Mouse (Mus musculus) CH12.LX (cell line): Measurements from ENCODE around the gene Kctd19. TPM values are rescaled to one million over a fixed set of nuclear protein-coding genes. Genes with fewer than 3 reads are reported as not detected.
A peak's percentile ranks its signal among the peaks of the same experiment; 100 is the strongest.

Experiments
- DNase-seq: peaks from one replicate; pipeline ENCODE4 v3.0.0-alpha.2; 2013; ENCODE audit errors: extremely low read depth
- H3K27ac ChIP-seq: 2 replicates; pipeline ENCODE4 v1.5.1; 2012; ENCODE audit warnings: low read depth, mild to moderate bottlenecking, control low read depth, moderate library complexity; ENCODE audit not compliant: insufficient read depth
- H3K27me3 ChIP-seq: replicated peaks from 2 replicates; pipeline ENCODE3; 2012; ENCODE audit warnings: inconsistent platforms
- H3K36me3 ChIP-seq, 2 experiments: replicated peaks in 1 of 2; 2 replicates each; pipeline versions ENCODE3 to v1.6.1; 2012; ENCODE audit warnings: inconsistent platforms in 1 of 2, low read length in 1 of 2, mild to moderate bottlenecking in 1 of 2, mixed read lengths in 1 of 2, moderate library complexity in 1 of 2; ENCODE audit not compliant: control insufficient read depth in 1 of 2, insufficient read depth in 1 of 2
- H3K4me1 ChIP-seq, 2 experiments: 2 replicates each; pipeline ENCODE4 v1.6.1; 2012; ENCODE audit warnings: inconsistent platforms in 1 of 2, moderate library complexity in 1 of 2; ENCODE audit not compliant: insufficient read depth in 2 of 2, control insufficient read depth in 1 of 2
- H3K4me2 ChIP-seq: 2 replicates; pipeline ENCODE4 v1.6.1; 2012; ENCODE audit warnings: low read depth, mild to moderate bottlenecking, control low read depth; ENCODE audit not compliant: poor library complexity, insufficient read depth, severe bottlenecking
- H3K4me3 ChIP-seq, 3 experiments: fragments of 150-350 bp in 1 of 3; sonication (generic) in 1 of 3; replicated peaks in 1 of 3; 2 replicates each; pipeline versions ENCODE3 to v1.5.1; 2011 to 2012; ENCODE audit warnings: low read depth in 2 of 3, low read length in 2 of 3, mild to moderate bottlenecking in 2 of 3, moderate library complexity in 2 of 3, control low read depth in 1 of 3, improper control_type of control experiment in 1 of 3, inconsistent platforms in 1 of 3, mixed read lengths in 1 of 3; ENCODE audit not compliant: poor library complexity in 1 of 3
- H3K79me2 ChIP-seq: replicated peaks from 2 replicates; pipeline ENCODE4 v1.6.1; 2012; ENCODE audit warnings: mild to moderate bottlenecking, moderate library complexity; ENCODE audit not compliant: control insufficient read depth, poor library complexity, insufficient read depth, severe bottlenecking; ENCODE audit errors: extremely low read depth
- H3K9ac ChIP-seq: 2 replicates; pipeline ENCODE4 v1.6.1; 2012; ENCODE audit warnings: low read depth, mild to moderate bottlenecking, control low read depth, moderate library complexity; ENCODE audit not compliant: insufficient read depth
- H3K9me3 ChIP-seq: replicated peaks from 2 replicates; pipeline ENCODE3; 2012; ENCODE audit warnings: low read length, inconsistent platforms, mixed read lengths
- BHLHE40 ChIP-seq: IDR thresholded peaks from 2 replicates; pipeline ENCODE4 v1.6.1; 2011; ENCODE audit warnings: mild to moderate bottlenecking, low read depth, low read length, improper control_type of control experiment
- CHD1 ChIP-seq: IDR thresholded peaks from 2 replicates; pipeline ENCODE4 v1.6.1; 2012; ENCODE audit warnings: low read depth, low read length, improper control_type of control experiment, inconsistent platforms
- CTCF ChIP-seq, 2 experiments: IDR thresholded peaks in 1 of 2; conservative IDR thresholded peaks in 1 of 2; 2 replicates each; pipeline ENCODE4 v1.5.1; 2011 to 2012; ENCODE audit warnings: low read depth in 2 of 2, low read length in 2 of 2, improper control_type of control experiment in 1 of 2, inconsistent platforms in 1 of 2, mild to moderate bottlenecking in 1 of 2, moderate library complexity in 1 of 2
- E2F4 ChIP-seq: IDR thresholded peaks from 2 replicates; pipeline ENCODE4 v1.6.1; 2011; ENCODE audit warnings: low read depth, low read length, improper control_type of control experiment; ENCODE audit not compliant: insufficient replicate concordance
- EP300 ChIP-seq: IDR thresholded peaks from 2 replicates; pipeline ENCODE4 v1.6.1; 2011; ENCODE audit warnings: low read length, improper control_type of control experiment
- HCFC1 ChIP-seq: IDR thresholded peaks from 2 replicates; pipeline ENCODE4 v1.6.1; 2012; ENCODE audit warnings: low read depth, mild to moderate bottlenecking, inconsistent platforms, low read length, improper control_type of control experiment
- JUN ChIP-seq: IDR thresholded peaks from 2 replicates; pipeline ENCODE4 v1.6.1; 2011; ENCODE audit warnings: low read depth, mild to moderate bottlenecking, low read length, improper control_type of control experiment, moderate library complexity; ENCODE audit not compliant: insufficient read depth
- MXI1 ChIP-seq: IDR thresholded peaks from 2 replicates; pipeline ENCODE4 v1.6.1; 2011; ENCODE audit warnings: mild to moderate bottlenecking, low read depth, low read length, improper control_type of control experiment
- PAX5 ChIP-seq: IDR thresholded peaks from 2 replicates; pipeline ENCODE4 v1.6.1; 2012; ENCODE audit warnings: low read length, inconsistent platforms, mixed read lengths
- RAD21 ChIP-seq: IDR thresholded peaks from 2 replicates; pipeline ENCODE4 v1.6.1; 2011; ENCODE audit warnings: low read depth, mild to moderate bottlenecking, low read length, improper control_type of control experiment, moderate library complexity
- SIN3A ChIP-seq: IDR thresholded peaks from 2 replicates; pipeline ENCODE4 v1.6.1; 2012; ENCODE audit warnings: low read length, improper control_type of control experiment, inconsistent platforms
- SMC3 ChIP-seq: IDR thresholded peaks from 2 replicates; pipeline ENCODE4 v1.6.1; 2011; ENCODE audit warnings: low read depth, low read length, improper control_type of control experiment
- ZC3H11A ChIP-seq: IDR thresholded peaks from 2 replicates; pipeline ENCODE4 v1.6.1; 2012; ENCODE audit warnings: low read depth, mild to moderate bottlenecking, inconsistent platforms, low read length, improper control_type of control experiment
- ZMIZ1 ChIP-seq: IDR thresholded peaks from 2 replicates; pipeline ENCODE4 v1.6.1; 2012; ENCODE audit warnings: low read depth, mild to moderate bottlenecking, inconsistent platforms, low read length, improper control_type of control experiment
- ZNF384 ChIP-seq: IDR thresholded peaks from 2 replicates; pipeline ENCODE4 v1.6.1; 2012; ENCODE audit warnings: low read depth, low read length, improper control_type of control experiment, inconsistent platforms
- dilution Hi-C: fragments of 300-500 bp; cut with MboI; formaldehyde crosslinking; loops from 2 replicates; pipeline ENCODE4 v1.14.3; 2020; ENCODE audit warnings: low sequenced_read_pairs; ENCODE audit not compliant: extremely low pct_unique_long_range_greater_than_20kb, extremely low pct_ligation_motif_present
- in situ Hi-C: fragments of 300-500 bp; cut with MboI; formaldehyde crosslinking; loops from 3 replicates; pipeline ENCODE4 v1.14.3; 2019; ENCODE audit warnings: low sequenced_read_pairs, low pct_ligation_motif_present, low pct_unique_long_range_greater_than_20kb, mixed read lengths
- polyA plus RNA-seq: library from polyadenylated mRNA; unstranded; fragments of >175 nt; gene quantifications from 2 replicates; pipeline ENCODE4 v1.2.1, GENCODE M21; 2012; ENCODE audit warnings: low read depth; ENCODE audit not compliant: insufficient read length
- total RNA-seq, 2 experiments: library from RNA; depleted of rRNA; stranded (reverse); fragments of 300-350 nt in 1 of 2; fragments of >200 nt in 1 of 2; gene quantifications; 2 replicates each; pipeline ENCODE4 v1.2.3; 2012 to 2014

The Kctd19 gene
- total and polyA plus RNA-seq, 3 experiments = 0.08 TPM; not detected in 2

- no peak overlapping the region for H3K4me2 ChIP-seq
- in situ Hi-C loops = loop anchor here (10.0 kb wide), 1 partner anchor 113 kb away; the partner anchor contains the start of gene Tppp3
- H3K27me3 ChIP-seq = no peaks in the 10 kb centered on the region
- no peak for TF ChIP-seq HCFC1
- TF ChIP-seq JUN = no peak
- TF ChIP-seq, all 38 proteins: peak for 0
- Histone ChIP-seq H3K4me3 (no peak overlapping the region), H3K79me2 (no peaks in the 10 kb centered on the region), H3K9me3 (no peaks in the 10 kb centered on the region), H3K9ac (no peak overlapping the region), H3K4me1 (no peaks in the 10 kb centered on the region), H3K36me3 (peaks cover 2 to 23% of the 10 kb centered on the region in 2 experiments), H3K27ac (no peak overlapping the region)
- no peak for DNase-seq
- dilution Hi-C loops = no loop called here
These were observed 51.3 kb downstream of the Kctd19 start for GRCm38 (mm10) chr8:105361751-105362702.

DNA sequence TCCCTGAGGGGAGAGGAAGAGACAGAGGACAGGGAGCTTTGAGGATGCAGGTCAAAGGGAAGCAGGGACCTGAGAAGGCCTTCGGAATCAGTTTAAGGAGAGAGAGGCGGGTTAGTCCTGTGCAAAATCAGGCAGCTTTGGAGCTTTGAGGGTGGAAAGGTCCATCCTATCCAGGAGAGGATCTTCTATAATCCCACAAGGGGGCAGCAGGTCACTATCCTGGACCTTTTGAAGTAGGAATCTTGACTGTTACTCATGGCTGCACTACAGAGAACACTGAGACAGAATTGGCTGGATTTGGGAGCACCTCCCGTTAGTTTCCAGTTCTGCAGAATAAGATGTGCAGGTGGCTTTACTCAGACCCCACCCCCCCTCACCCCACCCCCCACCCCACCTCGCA lies 53.7 kb downstream of the Kctd19 start:
- dilution Hi-C loops = no loop called here
- no peaks in the 10 kb centered on the region for H3K9me3 ChIP-seq
- peaks cover 2 to 31% of the 10 kb centered on the region in 2 experiments for H3K36me3 ChIP-seq
- no peak overlapping the region for H3K4me2 ChIP-seq
- no peaks in the 10 kb centered on the region for H3K27me3 ChIP-seq
- TF ChIP-seq CTCF (conservative IDR thresholded peaks at IDR 0.05 in 1 of 2, IDR thresholded peaks at IDR 0.05 in 1 of 2; ENCODE audit: low read depth in 2 of 2, low read length in 2 of 2) (peak in 1 of 2 experiments; percentile 60; a peak in 2 of 4 replicates), RAD21 (peak; percentile 54), ZNF384 (no peak), SIN3A (no peak), CHD1 (no peak), EP300 (no peak), MXI1 (no peak), E2F4 (no peak), PAX5 (no peak), SMC3 (peak; percentile 50), BHLHE40 (no peak), ZC3H11A (no peak), ZMIZ1 (no peak)
- DNase-seq = peak; percentile 31
- H3K27ac ChIP-seq = no peak overlapping the region
- no peaks in the 10 kb centered on the region for H3K79me2 ChIP-seq
- H3K4me3 ChIP-seq = no peak overlapping the region
- H3K4me1 ChIP-seq = peaks cover 9 to 15% of the 10 kb centered on the region in 2 experiments
- no peak overlapping the region for H3K9ac ChIP-seq
- in situ Hi-C loops = loop anchor here (10.0 kb wide), 1 partner anchor 115 kb away; the partner anchor contains the start of gene Tppp3
